Mouse (Mus musculus): ENCODE measurements around the gene Slx4ip.

- TF ChIP-seq CTCF (IDR thresholded peaks at IDR 0.05; ENCODE audit: extremely low read depth, insufficient read depth, insufficient read length, insufficient replicate concordance) (no peak), POLR2A (IDR thresholded peaks at IDR 0.05; ENCODE audit: low read depth, low read length) (no peak)
Measured at GRCm38 (mm10) chr2:136947500-136947899, 56.5 kb downstream of the Slx4ip start.
